Mouse (Mus musculus) heart, postnatal 0 days (tissue): ENCODE measurements around the gene Bcor.

Experiments
- CTCF ChIP-seq: IDR thresholded peaks from 2 replicates; pipeline ENCODE4 v1.5.1; 2016; ENCODE audit warnings: antibody characterized with exemption, control low read depth, low read depth
- EP300 ChIP-seq: IDR thresholded peaks from 2 replicates; pipeline ENCODE4 v1.6.1; 2016; ENCODE audit warnings: antibody characterized with exemption, low read depth

DNA sequence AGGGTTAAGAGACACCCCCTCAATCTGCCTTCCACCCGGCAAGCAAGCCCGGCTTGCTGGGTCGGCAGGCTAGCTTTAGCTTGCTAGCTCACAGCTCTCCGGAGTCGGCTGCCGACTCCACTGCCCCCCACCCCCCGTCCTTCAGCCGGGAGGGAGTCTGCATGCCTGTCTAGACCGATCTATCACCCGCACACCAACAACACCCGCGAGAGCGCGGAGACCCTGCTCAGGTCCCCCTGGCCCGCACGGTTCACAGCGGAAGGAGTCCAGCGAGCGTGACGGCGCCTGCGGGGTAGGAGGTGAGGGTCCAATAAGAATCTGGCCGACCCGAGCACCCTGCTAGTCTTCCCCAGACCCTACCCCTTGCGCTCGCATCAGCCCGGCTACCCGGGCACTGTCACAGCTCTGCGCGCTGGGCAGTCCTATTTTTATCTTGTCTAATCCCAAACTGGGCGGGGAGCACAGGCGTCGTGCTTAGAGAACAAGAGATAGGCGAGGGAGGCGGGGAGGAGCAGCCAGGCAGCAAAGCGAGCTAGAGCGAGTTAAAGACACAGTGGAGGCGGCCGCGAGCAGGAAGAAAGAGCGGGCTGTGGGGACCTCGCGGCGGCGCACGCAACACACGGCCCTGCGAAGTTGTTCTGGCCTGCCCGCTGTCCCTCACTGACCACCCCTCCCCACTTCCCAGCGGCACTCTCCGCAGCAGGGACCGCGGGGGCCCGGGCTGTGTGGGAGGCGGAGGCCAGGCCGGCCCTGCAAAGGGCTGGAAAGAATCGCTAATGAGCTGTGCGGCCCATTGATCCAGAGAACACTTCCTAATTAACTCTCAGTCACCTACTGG, 83.2 kb downstream of the Bcor start:
- TF ChIP-seq CTCF (no peak), EP300 (no peak)
